Comparison of ENCODE assay signal across 21 mouse cellular contexts in the genomic region with DNA sequence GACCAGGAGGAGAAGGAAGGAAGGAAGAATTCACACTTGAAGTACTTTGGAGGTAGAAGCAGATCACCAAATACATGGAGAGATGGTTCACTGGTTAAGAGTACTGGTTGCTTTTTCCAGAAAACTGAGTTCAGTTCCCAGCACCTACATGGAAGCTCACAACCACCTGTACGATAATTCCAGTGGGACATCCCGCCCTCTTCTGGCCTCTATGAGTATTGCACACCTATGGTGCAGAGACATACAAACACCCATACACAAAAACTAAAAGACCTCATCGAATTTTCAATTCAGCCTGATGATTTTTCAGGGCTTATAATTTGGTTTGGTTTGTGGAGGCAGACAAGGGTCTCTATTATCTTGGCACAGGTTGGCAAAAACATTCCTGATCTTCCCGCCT. TPM values are rescaled to one million over a fixed set of nuclear protein-coding genes. Genes with fewer than 3 reads are reported as not detected.
A peak's percentile ranks its signal among the peaks of the same experiment; 100 is the strongest.
DNase-seq lines count a peak whose midpoint lies in the region; ATAC-seq and TF ChIP-seq lines count a peak whose summit lies in the region.
"Had no signal": no experiment of that assay in that cellular context is flagged by ENCODE, and none has a peak within 500 bp of the region (broad histone marks: within the 10 kb centered on the region; RNA-seq: fewer than 3 reads in every experiment).

No protein-coding gene starts in this region.

- no peak for TF ChIP-seq EP300 in heart, postnatal 0 days (IDR thresholded peaks at IDR 0.05; ENCODE audit: low read depth)
- TF ChIP-seq EP300 in liver, postnatal 0 days (IDR thresholded peaks at IDR 0.05; ENCODE audit: low read depth) = no peak

- TF ChIP-seq CTCF in heart, postnatal 0 days (IDR thresholded peaks at IDR 0.05; ENCODE audit: low read depth) = peak; percentile 8; the same call in 1 of the 2 replicates
- TF ChIP-seq CTCF in liver, postnatal 0 days (IDR thresholded peaks at IDR 0.05; ENCODE audit: low read depth) = peak; percentile 31

- peaks cover 40% of the 10 kb centered on the region; the same call in 1 of the 2 replicates for H3K27me3 ChIP-seq in heart, postnatal 0 days (ENCODE audit: control insufficient read depth, insufficient read depth, low read length)
- H3K27me3 ChIP-seq in liver, postnatal 0 days (ENCODE audit: insufficient read depth, low read length) = peaks cover 2% of the 10 kb centered on the region; the same call in 1 of the 2 replicates
- H3K27me3 ChIP-seq in liver, embryonic 11.5 days (replicated peaks; ENCODE audit: control insufficient read depth, insufficient read depth, low read length) = peaks cover 27% of the 10 kb centered on the region
- H3K27me3 ChIP-seq in hindbrain, embryonic 14.5 days (ENCODE audit: control insufficient read depth, insufficient read depth, low read length) = peaks cover 80% of the 10 kb centered on the region

- H3K9me3 ChIP-seq in heart, postnatal 0 days (replicated peaks; ENCODE audit: control insufficient read depth, low read length) = no peaks in the 10 kb centered on the region
- H3K9me3 ChIP-seq in liver, postnatal 0 days (ENCODE audit: low read length) = no peaks in the 10 kb centered on the region
- H3K9me3 ChIP-seq in liver, embryonic 11.5 days (ENCODE audit: control insufficient read depth, low read length) = no peaks in the 10 kb centered on the region
- H3K9me3 ChIP-seq in hindbrain, embryonic 14.5 days (ENCODE audit: control insufficient read depth, low read length) = no peaks in the 10 kb centered on the region
- H3K9me3 ChIP-seq: forebrain, embryonic 13.5 days; hindbrain, embryonic 12.5 days; limb, embryonic 13.5 days; liver, embryonic 15.5 days; megakaryocyte, embryonic 14.5 days; midbrain, embryonic 13.5 days had no signal

- intact Hi-C loops in heart, postnatal 14 days (cut with DNase I) = no loop called here

- no peak for ATAC-seq in heart, postnatal 0 days (ENCODE audit: insufficient read depth, low read depth)
- ATAC-seq in liver, postnatal 0 days = no peak
- no peak for ATAC-seq in liver, embryonic 11.5 days (replicated peaks; ENCODE audit: low FRiP score)
- ATAC-seq in hindbrain, embryonic 14.5 days (ENCODE audit: low FRiP score) = no peak
- ATAC-seq: forebrain, embryonic 13.5 days; midbrain, embryonic 13.5 days had no signal

- no peak overlapping the region for H3K27ac ChIP-seq in heart, postnatal 0 days (ENCODE audit: low read depth)
- H3K27ac ChIP-seq in liver, postnatal 0 days (ENCODE audit: low read depth) = no peak overlapping the region
- H3K27ac ChIP-seq in liver, embryonic 11.5 days (ENCODE audit: low read depth, low read length) = no peak overlapping the region
- H3K27ac ChIP-seq in hindbrain, embryonic 14.5 days = no peak overlapping the region
- H3K27ac ChIP-seq: forebrain, embryonic 13.5 days; hindbrain, embryonic 12.5 days; limb, embryonic 13.5 days; liver, embryonic 15.5 days; midbrain, embryonic 13.5 days had no signal

- 81% methylated on average over 4 of the region's 4 CpGs for WGBS in heart, postnatal 0 days
- 77% methylated on average over 4 of the region's 4 CpGs for WGBS in liver, postnatal 0 days (ENCODE audit: insufficient replicate concordance)
- WGBS in liver, embryonic 11.5 days = 73% methylated on average over 4 of the region's 4 CpGs
- 72% methylated on average over 4 of the region's 4 CpGs for whole genome bisulfite sequencing in hindbrain, embryonic 14.5 days

- H3K9ac ChIP-seq in heart, postnatal 0 days (replicated peaks; ENCODE audit: low read depth, low read length) = no peak overlapping the region
- H3K9ac ChIP-seq in liver, postnatal 0 days (replicated peaks) = no peak overlapping the region
- no peak overlapping the region for H3K9ac ChIP-seq in liver, embryonic 11.5 days (ENCODE audit: low read depth, low read length)
- H3K9ac ChIP-seq in hindbrain, embryonic 14.5 days = no peak overlapping the region
- H3K9ac ChIP-seq: forebrain, embryonic 13.5 days; hindbrain, embryonic 12.5 days; limb, embryonic 13.5 days; liver, embryonic 15.5 days; midbrain, embryonic 13.5 days had no signal

- no peaks in the 10 kb centered on the region for H3K4me1 ChIP-seq in heart, postnatal 0 days (ENCODE audit: control insufficient read depth, insufficient read depth)
- H3K4me1 ChIP-seq in liver, postnatal 0 days (ENCODE audit: insufficient read depth) = no peaks in the 10 kb centered on the region
- no peaks in the 10 kb centered on the region for H3K4me1 ChIP-seq in liver, embryonic 11.5 days (replicated peaks; ENCODE audit: control insufficient read depth, insufficient read depth, low read length)
- no peaks in the 10 kb centered on the region for H3K4me1 ChIP-seq in hindbrain, embryonic 14.5 days (replicated peaks; ENCODE audit: control insufficient read depth, insufficient read depth, low read length)
- H3K4me1 ChIP-seq: forebrain, embryonic 13.5 days; hindbrain, embryonic 12.5 days; limb, embryonic 13.5 days; liver, embryonic 15.5 days; midbrain, embryonic 13.5 days had no signal

- DNase-seq in heart, postnatal 0 days (ENCODE audit: low spot score) = no peak
- no peak for DNase-seq in heart, postnatal 14 days
- DNase-seq in liver, postnatal 0 days = no peak
- no peak for DNase-seq in liver, embryonic 11.5 days (ENCODE audit: low spot score)
- peak; percentile 58 for DNase-seq in R1 (ENCODE audit: low read depth, low spot score)
- no peak for DNase-seq in hindbrain, embryonic 14.5 days (ENCODE audit: low spot score)
- DNase-seq in cerebellum, adult 11-12 months = no peak
- DNase-seq: adrenal gland, adult 2 months; cerebellum, adult 2 months; cerebellum, postnatal 36 days; heart, postnatal 10 days; kidney, adult 8-10 months; kidney, postnatal 14 days; lung, postnatal 10 days had no signal

- no peak overlapping the region for H3K4me3 ChIP-seq in heart, postnatal 0 days (ENCODE audit: low read depth, low read length)
- no peak overlapping the region for H3K4me3 ChIP-seq in liver, postnatal 0 days (ENCODE audit: low read depth, low read length)
- no peak overlapping the region for H3K4me3 ChIP-seq in liver, embryonic 11.5 days (ENCODE audit: low read depth, low read length)
- no peak overlapping the region for H3K4me3 ChIP-seq in hindbrain, embryonic 14.5 days (replicated peaks; ENCODE audit: low read length)
- H3K4me3 ChIP-seq: forebrain, embryonic 13.5 days; hindbrain, embryonic 12.5 days; limb, embryonic 13.5 days; liver, embryonic 15.5 days; megakaryocyte, embryonic 14.5 days; midbrain, embryonic 13.5 days had no signal

- H3K4me2 ChIP-seq in heart, postnatal 0 days (ENCODE audit: low read depth, low read length) = no peak overlapping the region
- no peak overlapping the region for H3K4me2 ChIP-seq in liver, postnatal 0 days (ENCODE audit: low read depth, low read length)
- H3K4me2 ChIP-seq in liver, embryonic 11.5 days = no peak overlapping the region
- no peak overlapping the region for H3K4me2 ChIP-seq in hindbrain, embryonic 14.5 days (replicated peaks)
- H3K4me2 ChIP-seq: forebrain, embryonic 13.5 days; heart, embryonic 11.5 days; hindbrain, embryonic 12.5 days; limb, embryonic 13.5 days; liver, embryonic 15.5 days; midbrain, embryonic 13.5 days had no signal

- no peaks in the 10 kb centered on the region for H3K36me3 ChIP-seq in heart, postnatal 0 days (replicated peaks; ENCODE audit: control insufficient read depth, insufficient read depth, low read length)
- no peaks in the 10 kb centered on the region for H3K36me3 ChIP-seq in liver, postnatal 0 days (replicated peaks; ENCODE audit: insufficient read depth, low read length)
- no peaks in the 10 kb centered on the region for H3K36me3 ChIP-seq in liver, embryonic 11.5 days (ENCODE audit: control insufficient read depth, insufficient read depth, low read length)
- H3K36me3 ChIP-seq in hindbrain, embryonic 14.5 days (replicated peaks; ENCODE audit: control insufficient read depth, insufficient read depth) = no peaks in the 10 kb centered on the region
- H3K36me3 ChIP-seq: hindbrain, embryonic 12.5 days; limb, embryonic 13.5 days; liver, embryonic 15.5 days; midbrain, embryonic 13.5 days had no signal

RNA-seq across cellular contexts. Expression of a gene that starts 6.2 kb away (rescaled TPM):
- 19.2 and 22.3 TPM in 2 replicates for total RNA-seq in heart, postnatal 0 days (2014; rRNA removed; ENCODE audit: low replicate concordance)
- 15.5 and 16.5 TPM in 2 replicates for polyA plus RNA-seq in heart, postnatal 0 days (2015; fragmentation: Nextera tagmentation; extraction: Ambion mirVana)
- 10 to 100 TPM; 24.1 to 26.8 TPM for total RNA-seq in heart, postnatal 14 days (2021)
- 9.0 and 9.8 TPM in 2 replicates for polyA plus RNA-seq in liver, postnatal 0 days (2015; fragmentation: Nextera tagmentation; extraction: Ambion mirVana)
- polyA plus RNA-seq in liver, embryonic 11.5 days (2014; fragmentation: Nextera tagmentation; extraction: Ambion mirVana) = 17.8 and 24.5 TPM in 2 replicates
- 22.6 and 26.0 TPM in 2 replicates for polyA plus RNA-seq in hindbrain, embryonic 14.5 days (2014; fragmentation: Nextera tagmentation; extraction: Ambion mirVana)
